Mouse (Mus musculus) ES-Bruce4 (cell line): ENCODE measurements around the gene Cntn4.

ENCODE experiments used
- CTCF ChIP-seq: IDR thresholded peaks from one replicate; pipeline ENCODE4 v1.8.1; 2011; ENCODE audit warnings: low read depth, low read length
- EP300 ChIP-seq: IDR thresholded peaks from 2 replicates; pipeline ENCODE4 v1.6.1; 2011; ENCODE audit warnings: low read depth, low read length; ENCODE audit not compliant: insufficient read depth
- POLR2A ChIP-seq: IDR thresholded peaks from one replicate; pipeline ENCODE4 v1.8.1; 2011; ENCODE audit warnings: low read length; ENCODE audit not compliant: insufficient read depth

- TF ChIP-seq POLR2A (no peak), CTCF (no peak), EP300 (no peak)
Measured at GRCm38 (mm10) chr6:106481533-106481932, 804.1 kb downstream of the Cntn4 start.
